Mouse (Mus musculus) lung, postnatal 0 days (tissue): Measurements from ENCODE around the gene Hsf4.

Experiments used
- CTCF ChIP-seq: IDR thresholded peaks from 2 replicates; pipeline ENCODE4 v1.5.1; 2016; ENCODE audit warnings: antibody characterized with exemption, mild to moderate bottlenecking
- EP300 ChIP-seq: IDR thresholded peaks from 2 replicates; pipeline ENCODE4 v1.6.1; 2016; ENCODE audit warnings: antibody characterized with exemption, mild to moderate bottlenecking, control low read depth

GRCm38 (mm10) chr8:105290554-105291314 is 21.1 kb downstream of the Hsf4 start:
- TF ChIP-seq CTCF: peak; percentile 98
- no peak for TF ChIP-seq EP300
